Mouse (Mus musculus): ENCODE results near the gene Olfr459. TPM values are rescaled to one million over a fixed set of nuclear protein-coding genes. Genes with fewer than 3 reads are reported as not detected.

Gene Olfr459
- not detected in 2 replicates for polyA plus RNA-seq (2011; ENCODE audit: insufficient read depth, insufficient read length, low replicate concordance, missing spikeins)

GRCm38 (mm10) chr6:41775077-41775476 lies at the start of gene Olfr459:
Olfr459 (minus strand) TSS chr6:41775177.
- TF ChIP-seq POLR2A (IDR thresholded peaks at IDR 0.05; ENCODE audit: borderline replicate concordance, control insufficient read depth, low read depth, low read length): no peak
- no peak for TF ChIP-seq CTCF (IDR thresholded peaks at IDR 0.05; ENCODE audit: control insufficient read depth, insufficient read depth, low read length)
- H3K4me3 ChIP-seq (replicated peaks; ENCODE audit: control insufficient read depth, low read depth, low read length): no peak within 1 kb of the TSS
- no peaks in the 10 kb centered on the region for H3K4me1 ChIP-seq (ENCODE audit: control insufficient read depth, insufficient read depth, low read length)
- WGBS: 76% methylated on average over 7 of the region's 7 CpGs
- H3K27ac ChIP-seq (ENCODE audit: control insufficient read depth, insufficient read depth, low read depth, low read length, poor library complexity): no peak within 1 kb of the TSS

GRCm38 (mm10) chr6:41824086-41824485 lies 49.1 kb upstream of the Olfr459 start:
- Histone ChIP-seq H3K4me3 (replicated peaks; ENCODE audit: control insufficient read depth, low read depth, low read length) (no peak overlapping the region), H3K4me1 (ENCODE audit: control insufficient read depth, insufficient read depth, low read length) (no peaks in the 10 kb centered on the region), H3K27ac (ENCODE audit: control insufficient read depth, insufficient read depth, low read depth, low read length, poor library complexity) (no peak overlapping the region)
- TF ChIP-seq POLR2A (IDR thresholded peaks at IDR 0.05; ENCODE audit: borderline replicate concordance, control insufficient read depth, low read depth, low read length) (no peak), CTCF (IDR thresholded peaks at IDR 0.05; ENCODE audit: control insufficient read depth, insufficient read depth, low read length) (no peak)

- Histone ChIP-seq H3K4me1 (ENCODE audit: control insufficient read depth, insufficient read depth, low read length) (no peaks in the 10 kb centered on the region), H3K27ac (ENCODE audit: control insufficient read depth, insufficient read depth, low read depth, low read length, poor library complexity) (no peak overlapping the region), H3K4me3 (replicated peaks; ENCODE audit: control insufficient read depth, low read depth, low read length) (no peak overlapping the region)
- WGBS: 80% methylated on average over 2 of the region's 2 CpGs
- no peak for TF ChIP-seq POLR2A (IDR thresholded peaks at IDR 0.05; ENCODE audit: borderline replicate concordance, control insufficient read depth, low read depth, low read length)
- TF ChIP-seq CTCF (IDR thresholded peaks at IDR 0.05; ENCODE audit: control insufficient read depth, insufficient read depth, low read length): no peak
Measured at GRCm38 (mm10) chr6:41786700-41787099, 11.7 kb upstream of the Olfr459 start.

- WGBS: 77% methylated on average over 6 of the region's 6 CpGs
- no peaks in the 10 kb centered on the region for H3K4me1 ChIP-seq (ENCODE audit: control insufficient read depth, insufficient read depth, low read length)
- TF ChIP-seq CTCF (IDR thresholded peaks at IDR 0.05; ENCODE audit: control insufficient read depth, insufficient read depth, low read length) (no peak), POLR2A (IDR thresholded peaks at IDR 0.05; ENCODE audit: borderline replicate concordance, control insufficient read depth, low read depth, low read length) (no peak)
- H3K4me3 ChIP-seq (replicated peaks; ENCODE audit: control insufficient read depth, low read depth, low read length): no peak overlapping the region
- no peak overlapping the region for H3K27ac ChIP-seq (ENCODE audit: control insufficient read depth, insufficient read depth, low read depth, low read length, poor library complexity)
Measured at GRCm38 (mm10) chr6:41775721-41776120, 744 bp upstream of the Olfr459 start.

- Histone ChIP-seq H3K4me3 (replicated peaks; ENCODE audit: control insufficient read depth, low read depth, low read length) (no peak overlapping the region), H3K4me1 (ENCODE audit: control insufficient read depth, insufficient read depth, low read length) (no peaks in the 10 kb centered on the region), H3K27ac (ENCODE audit: control insufficient read depth, insufficient read depth, low read depth, low read length, poor library complexity) (no peak overlapping the region)
- 5% methylated on average over 1 of the region's 1 CpGs for WGBS
- TF ChIP-seq POLR2A (IDR thresholded peaks at IDR 0.05; ENCODE audit: borderline replicate concordance, control insufficient read depth, low read depth, low read length) (no peak), CTCF (IDR thresholded peaks at IDR 0.05; ENCODE audit: control insufficient read depth, insufficient read depth, low read length) (no peak)
Measured at GRCm38 (mm10) chr6:41769872-41770271, 5.1 kb downstream of the Olfr459 start.

- Histone ChIP-seq H3K27ac (ENCODE audit: control insufficient read depth, insufficient read depth, low read depth, low read length, poor library complexity) (no peak overlapping the region), H3K4me1 (ENCODE audit: control insufficient read depth, insufficient read depth, low read length) (no peaks in the 10 kb centered on the region), H3K4me3 (replicated peaks; ENCODE audit: control insufficient read depth, low read depth, low read length) (no peak overlapping the region)
- 70% methylated on average over 5 of the region's 5 CpGs for WGBS
- TF ChIP-seq POLR2A (IDR thresholded peaks at IDR 0.05; ENCODE audit: borderline replicate concordance, control insufficient read depth, low read depth, low read length) (no peak), CTCF (IDR thresholded peaks at IDR 0.05; ENCODE audit: control insufficient read depth, insufficient read depth, low read length) (no peak)
Measured at GRCm38 (mm10) chr6:41764306-41764705, 10.7 kb downstream of the Olfr459 start.

- TF ChIP-seq POLR2A (IDR thresholded peaks at IDR 0.05; ENCODE audit: borderline replicate concordance, control insufficient read depth, low read depth, low read length): no peak
- no peak for TF ChIP-seq CTCF (IDR thresholded peaks at IDR 0.05; ENCODE audit: control insufficient read depth, insufficient read depth, low read length)
- H3K27ac ChIP-seq (ENCODE audit: control insufficient read depth, insufficient read depth, low read depth, low read length, poor library complexity): no peak overlapping the region
- 69% methylated on average over 1 of the region's 1 CpGs for WGBS
- H3K4me3 ChIP-seq (replicated peaks; ENCODE audit: control insufficient read depth, low read depth, low read length): no peak overlapping the region
- no peaks in the 10 kb centered on the region for H3K4me1 ChIP-seq (ENCODE audit: control insufficient read depth, insufficient read depth, low read length)
Measured at GRCm38 (mm10) chr6:41762370-41762757, 12.6 kb downstream of the Olfr459 start.

- peak; percentile 45 for TF ChIP-seq CTCF (IDR thresholded peaks at IDR 0.05; ENCODE audit: control insufficient read depth, insufficient read depth, low read length)
- no peak for TF ChIP-seq POLR2A (IDR thresholded peaks at IDR 0.05; ENCODE audit: borderline replicate concordance, control insufficient read depth, low read depth, low read length)
- H3K4me1 ChIP-seq (ENCODE audit: control insufficient read depth, insufficient read depth, low read length): no peaks in the 10 kb centered on the region
- no peak overlapping the region for H3K4me3 ChIP-seq (replicated peaks; ENCODE audit: control insufficient read depth, low read depth, low read length)
- 9% methylated on average over 1 of the region's 1 CpGs for WGBS
- no peak overlapping the region for H3K27ac ChIP-seq (ENCODE audit: control insufficient read depth, insufficient read depth, low read depth, low read length, poor library complexity)
Measured at GRCm38 (mm10) chr6:41761702-41762369, 13.1 kb downstream of the Olfr459 start.

- 78% methylated on average over 2 of the region's 2 CpGs for WGBS
- Histone ChIP-seq H3K4me3 (replicated peaks; ENCODE audit: control insufficient read depth, low read depth, low read length) (no peak overlapping the region), H3K27ac (ENCODE audit: control insufficient read depth, insufficient read depth, low read depth, low read length, poor library complexity) (no peak overlapping the region), H3K4me1 (ENCODE audit: control insufficient read depth, insufficient read depth, low read length) (no peaks in the 10 kb centered on the region)
- TF ChIP-seq CTCF (IDR thresholded peaks at IDR 0.05; ENCODE audit: control insufficient read depth, insufficient read depth, low read length): no peak
- no peak for TF ChIP-seq POLR2A (IDR thresholded peaks at IDR 0.05; ENCODE audit: borderline replicate concordance, control insufficient read depth, low read depth, low read length)
Measured at GRCm38 (mm10) chr6:41759618-41760017, 15.4 kb downstream of the Olfr459 start.

All from bone marrow, adult 2 months (tissue).